Mouse (Mus musculus) large intestine, adult 2 months (tissue): ENCODE results near the gene Nectin2. TPM values are rescaled to one million over a fixed set of nuclear protein-coding genes. Genes with fewer than 3 reads are reported as not detected.
"Not testable (repeated sequence)": the region's sequence is repeated elsewhere in the genome, so short reads cannot be mapped to it uniquely, and the experiment has no call there.

Experiments
- DNase-seq: peaks from one replicate; pipeline ENCODE4 v3.0.0-alpha.2; 2012; ENCODE audit warnings: low read depth, low spot score
- WGBS: fragments of 180-500 bp; shearing (Covaris S2); methylation state at CpG from one replicate; pipeline ENCODE4 v1.1.7; 2018; 5-methylcytosine and 5-hydroxymethylcytosine counted together
- polyA plus RNA-seq: library from polyadenylated mRNA; depleted of rRNA; stranded (reverse); fragments of >200 nt; gene quantifications from 2 replicates; pipeline ENCODE4 v1.2.3, GENCODE M21; 2012

Gene Nectin2
- polyA plus RNA-seq, 1 experiment, result 132 TPM

- 61% methylated on average over 10 of the region's 10 CpGs for WGBS
- no peak for DNase-seq
Observed at GRCm38 (mm10) chr7:19694336-19695212, 55.7 kb downstream of the Nectin2 start.

- no peak for DNase-seq
- 47% methylated on average over 10 of the region's 10 CpGs for WGBS
Observed at GRCm38 (mm10) chr7:19693421-19693820, 56.9 kb downstream of the Nectin2 start.

- 58% methylated on average over 28 of the region's 28 CpGs for WGBS
- DNase-seq, result no peak
Observed at GRCm38 (mm10) chr7:19691873-19692865, 58.1 kb downstream of the Nectin2 start, which contains the start of gene Apoc1. Apoc1 (minus strand) TSS chr7:19692660.

DNA sequence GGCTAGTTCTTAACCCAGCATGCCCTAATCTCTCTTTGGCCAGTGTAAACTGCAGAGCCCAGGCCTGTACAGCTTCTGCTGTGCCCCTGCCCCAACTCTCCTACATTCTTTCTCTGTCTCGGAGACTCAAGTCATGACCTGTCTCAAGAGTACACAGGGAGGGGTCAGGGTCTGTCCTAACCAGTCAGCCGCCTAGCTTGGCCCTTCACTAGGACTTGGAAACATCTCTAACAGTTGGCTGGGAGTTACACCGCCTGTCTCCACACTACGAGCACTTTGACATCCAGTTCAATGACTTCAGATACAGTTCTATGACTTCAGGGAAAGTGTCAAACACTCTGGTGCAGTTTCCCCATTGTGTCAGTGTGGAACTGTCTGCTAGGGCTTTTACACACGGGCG is 58.8 kb downstream of the Nectin2 start:
- WGBS, result 72% methylated on average over 6 of the region's 6 CpGs
- no peak for DNase-seq

DNA sequence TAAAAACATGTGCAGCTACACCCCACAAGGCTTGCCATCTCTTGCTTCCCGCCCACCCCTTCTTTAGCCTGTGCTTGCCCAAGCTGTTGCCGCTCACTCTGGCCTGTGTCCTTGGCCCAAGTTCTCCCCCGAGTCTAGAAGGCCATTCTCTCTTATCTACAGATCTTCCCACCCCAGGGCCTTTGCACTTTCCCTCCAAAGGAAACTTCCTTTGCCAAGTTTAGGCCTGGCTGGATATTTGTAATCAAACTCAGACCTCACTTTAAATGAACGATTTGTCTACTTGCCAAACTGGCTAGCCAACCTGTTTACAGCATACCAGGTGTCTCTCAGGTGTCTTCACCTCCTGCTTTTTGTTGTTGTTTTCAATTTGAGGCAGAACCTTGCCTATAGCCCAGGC is 59.4 kb downstream of the Nectin2 start:
- DNase-seq, result no peak
- WGBS, result 54% methylated on average over 4 of the region's 4 CpGs

DNA sequence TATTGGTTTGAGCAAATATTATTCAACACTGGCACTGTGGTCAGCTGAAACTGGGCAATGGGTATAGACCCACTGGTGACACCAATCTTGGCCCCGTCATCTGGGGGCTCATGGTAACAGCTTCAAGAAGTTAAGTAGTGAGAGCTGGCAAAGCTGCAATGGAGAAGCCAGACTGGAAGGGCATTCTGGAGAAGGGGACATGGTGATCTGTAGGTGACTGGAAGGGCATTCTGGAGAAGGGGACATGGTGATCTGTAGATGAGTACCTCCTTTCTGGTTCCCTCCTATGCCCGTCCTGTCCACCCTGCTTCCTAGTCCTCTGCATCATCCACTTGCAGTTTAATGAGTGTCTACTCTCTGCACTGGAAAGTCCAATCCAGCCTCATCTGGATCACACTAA is 61.7 kb downstream of the Nectin2 start:
- DNase-seq, result no peak
- 88% methylated on average over 2 of the region's 2 CpGs for WGBS

DNA sequence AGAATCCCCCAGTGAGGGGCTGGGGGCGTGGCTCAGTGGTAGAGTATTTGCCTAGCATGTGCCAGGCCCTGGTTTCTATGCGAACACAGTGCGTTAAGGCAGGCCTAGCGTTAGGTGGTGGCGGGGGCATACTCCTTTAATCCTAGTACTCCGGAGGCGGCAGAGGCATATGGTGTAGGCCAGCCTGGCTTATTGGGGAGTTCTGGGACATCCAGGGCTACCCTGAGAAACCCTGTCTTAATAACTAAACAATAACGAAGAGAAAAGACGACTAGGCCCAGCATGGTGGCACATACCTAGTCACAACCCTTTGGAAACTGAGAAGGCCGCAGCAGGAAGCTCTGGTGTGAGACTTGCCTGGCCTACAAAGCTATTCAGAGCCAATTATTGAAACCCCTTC is 62.2 kb downstream of the Nectin2 start:
- no peak for DNase-seq
- WGBS, result 92% methylated on average over 10 of the region's 10 CpGs

DNA sequence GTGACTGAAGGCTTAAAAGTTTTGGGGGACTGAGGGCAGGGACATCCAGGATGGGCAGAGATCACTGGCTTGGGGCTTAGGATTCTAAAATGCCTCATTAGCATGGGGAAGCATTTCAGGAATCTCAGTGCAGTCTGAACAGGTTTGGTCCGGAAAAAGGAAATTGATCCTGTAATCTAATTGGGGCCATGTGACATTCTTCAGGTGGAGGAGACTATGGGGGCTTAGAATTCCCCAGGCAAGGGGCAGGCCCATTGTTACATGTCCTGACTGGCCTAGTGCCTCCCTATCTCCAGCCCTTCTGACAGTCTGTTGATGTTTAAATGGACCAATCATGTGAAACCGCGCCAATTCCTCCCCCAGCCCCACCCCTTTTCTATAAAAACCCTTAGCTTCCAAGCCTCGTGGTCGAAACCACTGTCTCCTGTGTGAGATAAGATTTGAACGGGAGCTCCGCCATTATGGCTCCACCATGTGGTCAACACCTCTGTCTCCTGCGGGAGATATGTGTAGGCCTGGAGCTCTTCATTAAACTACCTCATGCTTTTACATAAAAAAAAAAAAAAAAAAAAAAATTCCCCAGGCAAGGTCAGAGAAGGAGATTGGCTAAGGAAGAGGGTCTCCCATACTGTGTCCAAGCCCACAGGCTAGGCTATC is 63.2 kb downstream of the Nectin2 start:
- 54% methylated on average over 8 of the region's 8 CpGs for WGBS
- DNase-seq, result not testable (repeated sequence)

GRCm38 (mm10) chr7:19686521-19686920 is 63.8 kb downstream of the Nectin2 start:
- no peak for DNase-seq
- WGBS, result 67% methylated on average over 6 of the region's 6 CpGs

DNA sequence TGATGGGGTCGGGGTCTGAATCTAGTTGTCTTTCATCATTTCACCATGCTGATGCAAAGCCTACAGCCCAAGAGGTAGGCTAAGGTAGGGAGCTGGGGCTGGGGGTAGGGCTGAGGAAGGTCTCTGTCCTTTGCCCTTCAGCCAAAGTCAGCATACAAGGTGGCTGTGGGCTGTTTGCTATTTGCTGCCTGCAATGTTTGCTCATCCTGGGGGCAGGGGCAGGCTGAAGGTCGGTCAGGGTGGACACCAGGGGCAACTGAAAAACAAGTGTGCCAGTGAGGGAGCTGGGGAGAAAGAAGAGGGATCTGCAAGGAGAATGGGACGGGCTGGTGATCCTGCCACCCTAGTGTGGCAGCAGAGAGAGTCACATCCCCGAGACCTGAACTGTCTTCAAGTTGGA is 64.9 kb downstream of the Nectin2 start:
- no peak for DNase-seq
- WGBS, result 64% methylated on average over 4 of the region's 4 CpGs

- DNase-seq, result no peak
- 85% methylated on average over 6 of the region's 6 CpGs for WGBS
Observed at GRCm38 (mm10) chr7:19683771-19684201, 66.5 kb downstream of the Nectin2 start.

GRCm38 (mm10) chr7:19682979-19683378 is 67.3 kb downstream of the Nectin2 start:
- DNase-seq, result no peak
- WGBS, result 55% methylated on average over 3 of the region's 3 CpGs

DNA sequence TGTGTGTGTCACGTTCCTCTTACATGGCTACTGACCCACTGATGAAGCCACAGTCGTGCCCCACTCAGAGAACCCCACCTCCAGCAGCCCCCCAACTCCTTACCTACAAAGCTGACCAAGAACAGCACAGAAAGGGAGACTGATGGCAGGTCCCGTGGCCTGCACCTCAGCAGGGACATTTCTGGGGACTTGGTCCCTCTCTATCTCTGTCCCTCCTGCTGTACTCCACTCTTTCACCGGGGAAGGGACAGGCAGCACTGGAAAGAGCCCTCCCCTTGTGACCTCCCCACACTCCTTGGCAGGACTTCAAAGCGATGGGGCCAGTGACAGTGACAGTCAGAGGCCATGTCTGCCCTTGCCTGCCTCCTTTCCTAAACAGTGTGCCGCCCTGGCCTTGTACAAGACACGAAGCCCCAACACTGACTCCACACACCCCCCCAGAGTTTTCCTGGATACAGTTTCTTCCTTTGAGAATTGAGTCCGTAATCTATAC is 69.0 kb downstream of the Nectin2 start, which contains the start of the genes Gm44805 and Apoc4:
Gene Gm44805, minus strand, starts transcription at position 222 of the 493 bp plus-strand sequence.
Gene Apoc4, minus strand, starts transcription at position 278 of the 493 bp plus-strand sequence.
- DNase-seq, result no peak
- 64% methylated on average over 8 of the region's 8 CpGs for WGBS

DNA sequence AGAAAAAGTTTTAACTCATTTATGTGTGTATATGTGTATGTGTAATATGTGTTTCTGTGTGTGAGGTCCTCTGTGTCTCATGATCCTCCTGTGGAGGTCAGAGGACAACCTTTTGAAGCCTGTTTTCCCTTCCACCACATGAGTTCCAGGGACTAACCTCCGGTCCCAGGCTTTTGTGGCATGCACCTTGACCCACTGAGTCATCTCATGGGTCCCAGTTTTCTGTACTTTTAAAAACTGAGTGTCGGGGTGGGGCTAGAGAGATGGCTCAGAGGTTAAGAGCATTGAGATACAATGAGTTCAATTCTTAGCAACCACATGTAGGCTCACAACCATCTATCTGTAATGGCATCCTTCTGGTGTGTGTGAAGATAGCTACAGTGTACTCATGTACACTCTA is 69.6 kb downstream of the Nectin2 start:
- WGBS, result 56% methylated on average over 2 of the region's 2 CpGs
- DNase-seq, result no peak

DNA sequence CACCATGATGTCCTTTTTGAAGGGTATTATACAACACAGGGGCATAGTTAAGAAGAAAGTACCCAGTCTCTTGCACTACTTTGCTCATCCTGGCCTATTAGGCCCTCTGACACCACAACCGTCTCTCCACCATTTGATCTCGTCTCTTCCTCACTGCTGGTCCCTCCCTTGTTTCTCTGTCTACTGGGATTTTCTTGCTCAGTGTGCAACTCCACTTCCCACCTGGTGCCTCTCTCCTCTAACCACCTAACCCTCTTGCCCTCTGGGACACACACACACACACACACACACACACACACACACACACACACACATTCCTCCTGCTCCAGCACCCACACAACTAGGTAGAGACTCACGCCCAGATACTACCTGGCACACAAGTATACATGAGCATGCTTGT is 71.4 kb downstream of the Nectin2 start:
- 93% methylated on average over 3 of the region's 3 CpGs for WGBS
- DNase-seq, result no peak

DNA sequence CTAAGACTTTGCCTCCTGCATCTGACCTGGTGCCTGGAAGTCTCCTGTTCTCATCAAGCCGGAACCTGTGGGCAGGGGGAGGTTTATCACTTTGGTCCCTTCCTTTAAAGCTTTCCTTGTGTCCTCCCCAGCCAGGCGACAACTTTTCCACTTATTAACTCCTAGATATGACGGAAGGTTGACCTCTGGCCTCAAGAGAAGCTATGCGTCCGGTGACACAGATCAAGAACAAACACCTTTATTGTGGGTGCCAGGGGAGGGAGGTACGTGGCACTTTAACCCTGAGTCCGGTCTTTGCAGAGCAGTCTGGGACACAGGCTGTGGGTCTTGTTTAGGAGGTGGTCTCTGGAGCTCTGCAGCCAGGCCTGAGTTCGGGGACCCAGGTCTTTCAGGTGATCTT is 72.4 kb downstream of the Nectin2 start, which contains the start of gene Apoc2:
Gene Apoc2, minus strand, starts transcription at position 70 of the 400 bp plus-strand sequence.
- peak; percentile 58 for DNase-seq
- WGBS, result 42% methylated on average over 8 of the region's 8 CpGs

- 67% methylated on average over 1 of the region's 1 CpGs for WGBS
Observed at GRCm38 (mm10) chr7:19676662-19677061, 73.6 kb downstream of the Nectin2 start.

GRCm38 (mm10) chr7:19675824-19676223 is 74.5 kb downstream of the Nectin2 start:
- WGBS, result 85% methylated on average over 10 of the region's 10 CpGs

More at GRCm38 (mm10) chr7:19676662-19677061, 73.6 kb downstream of the Nectin2 start:
- no peak for DNase-seq

DNA sequence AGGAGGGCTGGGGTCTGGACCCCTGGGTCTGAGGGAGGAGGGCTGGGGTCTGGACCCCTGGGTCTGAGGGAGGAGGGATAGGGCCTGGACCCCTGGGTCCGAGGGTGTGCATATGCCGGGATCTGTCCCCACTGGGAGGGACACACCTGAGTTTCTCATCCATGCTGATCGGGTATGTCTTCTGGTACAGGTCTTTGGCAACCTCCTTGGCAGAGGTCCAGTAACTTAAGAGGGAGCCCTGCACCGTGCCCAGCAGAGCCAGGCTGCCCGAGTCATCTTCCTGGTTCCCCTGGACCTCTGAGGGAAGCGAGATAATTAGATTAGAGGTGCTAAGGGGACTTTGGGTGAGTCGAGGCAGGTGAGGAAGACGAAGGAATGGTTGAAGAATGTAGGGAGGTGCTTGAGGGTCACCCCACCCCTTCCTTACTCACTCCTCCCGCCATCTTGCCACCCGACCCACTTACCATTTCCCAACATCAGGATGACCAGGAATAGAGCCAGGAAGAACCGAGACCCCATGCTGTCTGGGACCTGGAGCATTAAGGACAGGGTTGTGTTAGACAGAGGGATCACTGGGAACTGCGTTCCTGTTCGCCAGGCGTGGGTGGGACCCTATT is 77.1 kb downstream of the Nectin2 start:
- WGBS, result 44% methylated on average over 14 of the region's 14 CpGs
- DNase-seq, result no peak

More at GRCm38 (mm10) chr7:19675824-19676223, 74.5 kb downstream of the Nectin2 start:
- no peak for DNase-seq
